Mouse (Mus musculus) hindbrain, postnatal 0 days (tissue): ENCODE measurements around the gene Trabd2b. TPM values are rescaled to one million over a fixed set of nuclear protein-coding genes. Genes with fewer than 3 reads are reported as not detected.

ENCODE experiments used
- ATAC-seq: fragments of 200-750 bp; cut with Nextera tagmentation; 2 replicates; pipeline ENCODE4 v1.8.0; 2017; ENCODE audit warnings: mild to moderate bottlenecking, moderate TSS enrichment, moderate library complexity
- DNase-seq: peaks from one replicate; pipeline ENCODE4 v3.0.0-alpha.2; 2015; ENCODE audit warnings: low spot score
- H3K27ac ChIP-seq: fragments of 300-500 bp; sonication (generic); 2 replicates; pipeline ENCODE4 v1.5.1; 2014; ENCODE audit warnings: mild to moderate bottlenecking
- H3K27me3 ChIP-seq: fragments of 300-500 bp; sonication (generic); 2 replicates; pipeline ENCODE4 v1.6.1; 2014; ENCODE audit warnings: low read length, mixed read lengths; ENCODE audit not compliant: insufficient read depth
- H3K36me3 ChIP-seq: fragments of 300-500 bp; sonication (generic); 2 replicates; pipeline ENCODE4 v1.6.1; 2014; ENCODE audit warnings: low read length, mixed read lengths; ENCODE audit not compliant: insufficient read depth
- H3K4me1 ChIP-seq: fragments of 300-500 bp; sonication (generic); 2 replicates; pipeline ENCODE4 v1.6.1; 2014; ENCODE audit warnings: antibody characterized with exemption, low read length, mixed read lengths; ENCODE audit not compliant: insufficient read depth
- H3K4me2 ChIP-seq: fragments of 300-500 bp; sonication (generic); 2 replicates; pipeline ENCODE4 v1.6.1; 2014; ENCODE audit warnings: low read depth, mild to moderate bottlenecking, low read length, moderate library complexity, mixed read lengths
- H3K4me3 ChIP-seq: fragments of 300-500 bp; sonication (generic); 2 replicates; pipeline ENCODE4 v1.5.1; 2014; ENCODE audit warnings: low read length
- H3K9ac ChIP-seq: fragments of 300-500 bp; sonication (generic); replicated peaks from 2 replicates; pipeline ENCODE4 v1.6.1; 2014; ENCODE audit warnings: mild to moderate bottlenecking, low read length, moderate library complexity, mixed read lengths
- H3K9me3 ChIP-seq: fragments of 300-500 bp; sonication (generic); 2 replicates; pipeline ENCODE4 v1.6.1; 2016; ENCODE audit warnings: low read length, mixed read lengths
- CTCF ChIP-seq: IDR thresholded peaks from 2 replicates; pipeline ENCODE4 v1.5.1; 2016; ENCODE audit warnings: antibody characterized with exemption, control low read depth, low read depth
- WGBS: fragments of 180-500 bp; shearing (Covaris S2); extraction: QIAGEN DNeasy Blood & Tissue Kit; methylation state at CpG from one replicate; pipeline ENCODE4 v1.1.7; 2014; 5-methylcytosine and 5-hydroxymethylcytosine counted together
- polyA plus RNA-seq: library from polyadenylated mRNA; unstranded; fragments of >200 nt; fragmentation: Nextera tagmentation; extraction: Ambion mirVana; gene quantifications from 2 replicates; pipeline ENCODE4 v1.2.1, GENCODE M21; 2015
- total RNA-seq: library from RNA; depleted of rRNA; stranded (reverse); fragments of >200 nt; gene quantifications from 2 replicates; pipeline ENCODE4 v1.2.3, GENCODE M21; 2014; rRNA removed

Gene Trabd2b
- total and polyA plus RNA-seq, 2 experiments from 2014 or later: 0.65 to 1.8 TPM

GRCm38 (mm10) chr4:114652400-114652799, 245.9 kb downstream of the Trabd2b start:
- Histone ChIP-seq H3K9me3 (no peaks in the 10 kb centered on the region), H3K4me3 (no peak overlapping the region), H3K4me2 (no peak overlapping the region), H3K36me3 (no peaks in the 10 kb centered on the region), H3K27me3 (0 out of 2 replicates have a peak, but pooled peaks cover 4% of the 10 kb centered on the region), H3K9ac (no peak overlapping the region), H3K4me1 (no peaks in the 10 kb centered on the region), H3K27ac (no peak overlapping the region)
- 90% methylated on average over 4 of the region's 4 CpGs for WGBS
- TF ChIP-seq CTCF: no peak
- ATAC-seq: no peak
- DNase-seq: no peak

- Histone ChIP-seq H3K36me3 (no peaks in the 10 kb centered on the region), H3K9ac (no peak overlapping the region), H3K4me2 (no peak overlapping the region), H3K27me3 (no peaks in the 10 kb centered on the region), H3K9me3 (no peaks in the 10 kb centered on the region), H3K27ac (no peak overlapping the region), H3K4me1 (no peaks in the 10 kb centered on the region), H3K4me3 (no peak overlapping the region)
- WGBS: 71% methylated on average over 2 of the region's 2 CpGs
- no peak for DNase-seq
- TF ChIP-seq CTCF: no peak
- no peak for ATAC-seq
Observed at GRCm38 (mm10) chr4:114657933-114658332, 251.4 kb downstream of the Trabd2b start.

GRCm38 (mm10) chr4:114659876-114660275, 253.4 kb downstream of the Trabd2b start:
- Histone ChIP-seq H3K27me3 (no peaks in the 10 kb centered on the region), H3K4me1 (no peaks in the 10 kb centered on the region), H3K36me3 (no peaks in the 10 kb centered on the region), H3K4me2 (no peak overlapping the region), H3K4me3 (no peak overlapping the region), H3K27ac (no peak overlapping the region), H3K9ac (no peak overlapping the region), H3K9me3 (no peaks in the 10 kb centered on the region)
- 49% methylated on average over 5 of the region's 5 CpGs for WGBS
- ATAC-seq (no peak), DNase-seq (no peak)
- no peak for TF ChIP-seq CTCF

GRCm38 (mm10) chr4:114664063-114665036, 257.8 kb downstream of the Trabd2b start:
- Histone ChIP-seq H3K4me2 (no peak overlapping the region), H3K36me3 (no peaks in the 10 kb centered on the region), H3K9ac (no peak overlapping the region), H3K4me3 (no peak overlapping the region), H3K9me3 (no peaks in the 10 kb centered on the region), H3K27me3 (peaks cover 18% of the 10 kb centered on the region), H3K27ac (no peak overlapping the region), H3K4me1 (0 out of 2 replicates have a peak, but pooled peaks cover 6% of the 10 kb centered on the region)
- ATAC-seq: no peak
- TF ChIP-seq CTCF: no peak
- WGBS: 75% methylated on average over 9 of the region's 9 CpGs
- DNase-seq: no peak

Other genes starting within 250 kb of the Trabd2b start
- not detected in 2 replicates for gene Skint11, start 243.3 kb upstream of the Trabd2b start, total RNA-seq
- not detected in 2 replicates for gene Skint11, start 243.3 kb upstream of the Trabd2b start, polyA plus RNA-seq